Mouse (Mus musculus): ENCODE results near the gene Anapc4.

Anapc4 gene

GRCm38 (mm10) chr5:52868918-52869703 lies 35.3 kb downstream of the Anapc4 start:
- no peak for DNase-seq

GRCm38 (mm10) chr5:52871461-52871860 lies 37.6 kb downstream of the Anapc4 start:
- no peak for DNase-seq

GRCm38 (mm10) chr5:52871986-52872385 lies 38.2 kb downstream of the Anapc4 start:
- DNase-seq: no peak

- DNase-seq: peak; percentile 75 to 76
These were observed 45.0 kb downstream of the Anapc4 start for GRCm38 (mm10) chr5:52878847-52879246.

- no peak for DNase-seq
These were observed 46.1 kb downstream of the Anapc4 start for GRCm38 (mm10) chr5:52879926-52880325.

GRCm38 (mm10) chr5:52882446-52882845 lies 48.6 kb downstream of the Anapc4 start:
- DNase-seq: no peak

DNA sequence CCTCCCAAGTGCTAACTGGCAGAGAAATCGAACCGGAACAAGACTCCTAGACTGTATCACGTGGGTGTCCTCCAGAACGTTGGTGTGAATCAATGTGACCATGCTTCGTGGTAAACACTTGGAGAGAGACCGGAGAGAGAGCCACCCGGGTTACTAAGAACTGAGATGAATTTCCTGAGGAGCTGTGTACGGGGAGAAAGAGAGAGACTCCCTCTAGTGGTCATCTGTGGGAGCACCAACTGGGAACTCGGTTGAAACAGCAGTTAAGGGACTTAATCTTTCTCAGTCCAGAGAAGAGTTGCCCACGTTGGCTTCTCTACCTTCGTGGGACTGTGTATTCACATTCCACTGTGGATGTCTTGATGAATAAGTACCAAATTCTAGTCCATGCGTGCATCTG lies 53.3 kb downstream of the Anapc4 start:
- peak; percentile 45 to 57 for DNase-seq

- no peak for DNase-seq
These were observed 56.1 kb downstream of the Anapc4 start for GRCm38 (mm10) chr5:52889919-52890318.

DNA sequence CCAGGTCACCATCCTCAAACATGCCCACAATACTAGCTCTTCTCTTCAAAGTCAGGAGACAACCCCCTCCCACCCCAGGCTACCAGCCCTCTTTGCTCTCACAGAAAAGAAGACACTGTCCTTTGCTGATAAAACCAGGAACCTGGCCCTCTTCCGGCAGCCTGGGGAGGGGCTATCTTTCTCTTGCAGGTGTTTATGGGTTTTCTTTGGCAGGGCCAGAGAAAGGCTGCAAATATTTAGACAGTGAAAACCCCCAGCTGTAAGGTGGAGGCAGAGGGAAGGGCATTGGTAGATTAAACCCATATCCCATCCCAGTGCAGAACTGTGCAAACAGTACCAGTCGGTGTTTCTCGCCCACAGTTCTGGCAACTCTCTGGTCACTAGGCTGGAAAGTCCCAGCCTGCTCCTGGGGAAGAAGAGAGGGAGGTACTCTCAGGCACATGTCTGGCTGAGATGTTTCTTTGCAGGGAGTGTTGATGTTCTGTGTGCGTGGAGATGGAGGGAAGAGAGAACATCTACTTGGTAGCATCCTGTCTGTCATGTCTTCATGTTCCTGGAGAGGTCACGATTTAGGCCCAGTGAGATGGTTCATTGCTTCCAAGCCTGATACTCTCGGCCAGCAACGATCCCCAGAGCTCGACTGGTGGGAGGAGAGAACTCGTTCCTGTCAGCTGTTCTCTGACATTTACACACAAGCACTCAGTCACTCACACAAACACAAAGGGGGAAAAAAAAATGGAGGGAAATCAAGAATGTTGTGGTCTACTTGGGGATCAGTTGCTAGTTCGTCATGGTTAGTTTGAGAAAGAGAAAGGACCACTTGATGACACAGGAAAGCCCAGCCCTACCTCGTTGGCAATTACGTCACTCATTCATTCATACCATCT lies 58.4 kb downstream of the Anapc4 start:
- DNase-seq: no peak

- no peak for DNase-seq
These were observed 60.1 kb downstream of the Anapc4 start for GRCm38 (mm10) chr5:52893938-52894337.

- no peak for DNase-seq
These were observed 70.4 kb downstream of the Anapc4 start for GRCm38 (mm10) chr5:52904246-52904645.

- DNase-seq: no peak
These were observed 70.9 kb downstream of the Anapc4 start for GRCm38 (mm10) chr5:52904671-52905070.

DNA sequence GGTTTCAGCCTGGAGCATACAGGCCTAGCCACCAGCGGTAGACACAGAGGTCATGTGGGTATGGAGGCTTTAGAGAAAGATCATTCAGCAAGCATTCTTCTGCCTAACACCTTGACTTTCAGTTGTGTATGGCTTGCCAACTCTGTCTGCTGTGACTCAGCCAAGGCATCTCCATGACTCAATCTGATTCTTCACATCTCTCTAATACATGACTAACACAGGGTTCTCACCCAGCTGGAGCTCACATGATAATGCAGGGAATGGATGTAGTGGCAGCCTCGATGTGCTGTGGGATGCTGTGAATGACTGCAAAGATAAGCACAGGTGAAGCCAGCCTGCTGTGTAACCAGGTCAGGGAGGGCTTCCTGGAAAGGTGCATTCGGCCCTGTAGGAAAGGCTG lies 74.4 kb downstream of the Anapc4 start:
- DNase-seq: no peak

DNA sequence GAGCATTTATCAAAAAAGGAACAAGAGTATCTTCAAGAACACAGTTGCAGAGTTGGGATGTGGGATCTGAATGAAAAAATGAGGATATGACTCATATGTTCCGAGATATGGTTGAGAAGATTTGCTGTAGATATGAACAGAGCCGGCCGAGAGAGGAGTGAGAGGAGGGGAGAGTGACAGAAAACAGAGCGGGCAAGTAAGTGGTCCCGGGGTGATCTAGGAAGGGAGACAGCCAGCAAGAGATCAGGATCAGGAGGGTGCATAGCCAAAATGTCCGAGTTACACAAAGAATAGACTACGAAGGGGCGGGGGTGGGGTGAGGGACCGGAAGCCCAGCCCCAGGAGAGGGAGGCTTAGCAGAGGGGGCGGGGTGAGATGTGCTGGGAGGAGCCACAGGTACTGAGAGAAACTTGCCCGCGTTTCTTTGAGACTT lies 76.4 kb downstream of the Anapc4 start:
- no peak for DNase-seq

DNA sequence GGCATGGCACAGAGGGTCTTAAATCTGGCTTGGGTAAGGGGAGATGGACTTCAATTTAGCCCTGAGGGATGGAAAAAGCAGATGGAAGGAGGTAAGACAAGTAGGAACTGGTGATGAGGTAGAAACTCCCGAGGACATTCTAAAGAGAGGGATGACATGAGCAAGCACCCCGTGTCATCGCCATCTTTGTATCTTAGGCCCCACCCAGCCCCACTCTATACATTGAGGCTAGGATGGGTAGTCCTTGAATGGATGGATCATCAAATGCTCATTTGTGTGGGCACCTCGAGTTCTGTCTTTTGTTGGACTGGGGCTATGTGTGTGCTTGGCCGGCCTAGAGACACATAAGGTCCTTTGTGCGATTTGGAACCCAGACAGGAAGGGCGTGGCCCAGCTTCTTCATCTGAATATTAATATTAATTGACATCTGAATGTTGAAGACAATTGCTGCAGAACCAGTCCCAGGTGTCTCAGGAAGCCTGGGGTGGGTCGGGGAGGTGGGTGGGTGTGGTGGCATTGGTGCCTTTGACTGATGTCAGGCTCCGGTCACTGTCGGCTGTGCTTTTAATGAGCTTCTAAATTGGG lies 77.6 kb downstream of the Anapc4 start:
- DNase-seq: no peak

- DNase-seq: no peak
These were observed 79.9 kb downstream of the Anapc4 start for GRCm38 (mm10) chr5:52913711-52914110.

GRCm38 (mm10) chr5:52916186-52916585 lies 82.4 kb downstream of the Anapc4 start:
- no peak for DNase-seq

Measured in cerebellum, postnatal 36 days (tissue).